Mouse (Mus musculus) forebrain, embryonic 15.5 days (tissue): Measurements from ENCODE around the gene Psmb10. TPM values are rescaled to one million over a fixed set of nuclear protein-coding genes. Genes with fewer than 3 reads are reported as not detected.
A peak's percentile ranks its signal among the peaks of the same experiment; 100 is the strongest.

Experiments
- ATAC-seq: fragments of 200-750 bp; cut with Nextera tagmentation; replicated peaks from 2 replicates; pipeline ENCODE4 v1.8.0; 2017; ENCODE audit warnings: mild to moderate bottlenecking, moderate TSS enrichment, moderate library complexity
- H3K27ac ChIP-seq: fragments of 300-500 bp; sonication (generic); replicated peaks from 2 replicates; pipeline ENCODE4 v1.5.1; 2015; ENCODE audit warnings: mild to moderate bottlenecking, inconsistent platforms
- H3K27me3 ChIP-seq: fragments of 300-500 bp; sonication (generic); 2 replicates; pipeline ENCODE4 v1.6.1; 2015; ENCODE audit warnings: inconsistent platforms
- H3K36me3 ChIP-seq: fragments of 300-500 bp; sonication (generic); 2 replicates; pipeline ENCODE4 v1.6.1; 2015; ENCODE audit warnings: mild to moderate bottlenecking, inconsistent platforms
- H3K4me1 ChIP-seq: fragments of 300-500 bp; sonication (generic); 2 replicates; pipeline ENCODE4 v1.6.1; 2015; ENCODE audit warnings: inconsistent platforms
- H3K4me2 ChIP-seq: fragments of 300-500 bp; sonication (generic); replicated peaks from 2 replicates; pipeline ENCODE4 v1.6.1; 2015; ENCODE audit warnings: mild to moderate bottlenecking, inconsistent platforms
- H3K4me3 ChIP-seq: fragments of 300-500 bp; sonication (generic); 2 replicates; pipeline ENCODE4 v1.5.1; 2015; ENCODE audit warnings: mild to moderate bottlenecking, inconsistent platforms
- H3K9ac ChIP-seq: fragments of 300-500 bp; sonication (generic); replicated peaks from 2 replicates; pipeline ENCODE4 v1.6.1; 2015; ENCODE audit warnings: mild to moderate bottlenecking, inconsistent platforms
- H3K9me3 ChIP-seq: fragments of 300-500 bp; sonication (generic); 2 replicates; pipeline ENCODE4 v1.6.1; 2016; ENCODE audit warnings: inconsistent platforms
- WGBS: fragments of 180-500 bp; shearing (Covaris S2); methylation state at CpG from one replicate; pipeline ENCODE4 v1.1.7; 2015; ENCODE audit warnings: mixed read lengths; 5-methylcytosine and 5-hydroxymethylcytosine counted together
- polyA plus RNA-seq: library from polyadenylated mRNA; unstranded; fragments of >200 nt; fragmentation: Nextera tagmentation; extraction: Ambion mirVana; gene quantifications from 2 replicates; pipeline ENCODE4 v1.2.1, GENCODE M21; 2015

Psmb10 gene
- polyA plus RNA-seq, 1 experiment from 2014 or later, result 36.3 TPM

DNA sequence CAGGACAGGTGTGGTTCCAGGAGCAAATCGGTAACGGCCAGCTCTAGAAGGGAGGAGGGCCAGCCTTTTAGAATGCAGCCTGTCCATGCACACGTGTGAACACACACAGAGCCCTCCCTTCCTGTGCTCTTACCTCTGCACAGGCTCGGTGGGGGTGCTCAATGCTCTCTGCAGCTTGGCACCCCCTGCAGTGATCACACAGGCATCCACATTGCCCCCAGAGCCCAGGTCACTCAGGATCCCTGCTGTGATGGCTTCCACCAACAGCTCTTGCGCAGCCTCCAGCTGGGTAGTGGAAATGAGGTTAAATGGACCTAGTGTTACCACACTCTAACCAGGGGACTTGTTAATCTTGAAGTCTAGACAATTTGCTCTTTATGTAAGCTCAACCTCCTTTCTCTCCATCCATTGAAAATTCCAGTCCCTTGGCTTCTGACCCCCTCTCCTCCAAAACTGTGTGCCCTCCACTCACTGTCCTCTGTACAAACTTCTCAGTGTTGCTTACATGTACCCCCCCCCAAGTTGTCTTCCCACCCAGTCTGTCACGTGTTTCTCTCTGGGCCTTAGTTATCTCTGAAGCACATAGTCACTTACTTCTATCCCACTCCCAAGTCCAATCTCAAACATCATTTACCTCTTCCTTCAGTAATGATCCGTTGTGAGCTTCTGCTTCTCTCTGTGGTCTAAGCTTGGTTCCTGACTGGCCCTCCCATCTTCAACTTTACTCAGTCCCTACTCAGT is 2.2 kb downstream of the Psmb10 start:
- Histone ChIP-seq H3K27ac (peak overlapping the region; percentile 86; the same call in 1 of the 2 replicates), H3K36me3 (peaks cover 4% of the 10 kb centered on the region; the same call in 1 of the 2 replicates), H3K4me3 (peak overlapping the region; percentile 81), H3K27me3 (no peaks in the 10 kb centered on the region), H3K4me1 (peaks cover 22% of the 10 kb centered on the region), H3K9ac (peak overlapping the region; percentile 84), H3K4me2 (peak overlapping the region; percentile 86), H3K9me3 (no peaks in the 10 kb centered on the region)
- ATAC-seq, result no peak
- 28% methylated on average over 7 of the region's 7 CpGs for WGBS

- H3K27ac ChIP-seq, result no peak overlapping the region
- peaks cover 26% of the 10 kb centered on the region for H3K4me1 ChIP-seq
- ATAC-seq, result no peak
- no peak overlapping the region for H3K4me2 ChIP-seq
- H3K9ac ChIP-seq, result no peak overlapping the region
- no peak overlapping the region for H3K4me3 ChIP-seq
- H3K9me3 ChIP-seq, result no peaks in the 10 kb centered on the region
- peaks cover 4% of the 10 kb centered on the region; the same call in 1 of the 2 replicates for H3K36me3 ChIP-seq
- H3K27me3 ChIP-seq, result no peaks in the 10 kb centered on the region
- 87% methylated on average over 6 of the region's 6 CpGs for WGBS
Observed at GRCm38 (mm10) chr8:105935105-105935504, 3.1 kb downstream of the Psmb10 start.

DNA sequence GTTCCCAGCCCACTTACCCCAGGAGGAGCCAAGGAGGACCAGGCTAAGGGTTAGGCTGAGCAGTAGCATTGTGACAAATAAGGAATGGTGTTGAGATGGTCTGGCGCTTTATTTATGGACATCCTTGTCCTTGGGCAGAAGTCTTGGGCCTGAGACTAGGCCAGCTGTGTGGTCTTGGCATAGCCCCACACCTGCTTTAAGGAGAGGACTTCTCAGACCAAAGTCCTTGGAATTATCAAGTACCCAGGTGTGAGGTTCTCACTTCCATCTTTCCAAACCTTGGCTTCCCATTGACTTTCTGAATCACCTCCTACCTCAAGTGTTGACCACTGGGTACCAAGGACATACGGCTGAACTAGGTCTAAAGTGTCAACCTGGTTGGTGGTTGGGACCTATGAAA is 4.5 kb downstream of the Psmb10 start, which contains the start of gene Ctrl:
TSS of gene Ctrl (minus strand) at position 101 of the 400 bp plus-strand sequence.
- H3K4me2 ChIP-seq, result no peak within 1 kb of the TSS
- 98% methylated on average over 2 of the region's 2 CpGs for WGBS
- no peak for ATAC-seq
- H3K9me3 ChIP-seq, result no peaks in the 10 kb centered on the region
- H3K4me3 ChIP-seq, result no peak within 1 kb of the TSS
- H3K27me3 ChIP-seq, result no peaks in the 10 kb centered on the region
- H3K36me3 ChIP-seq, result peaks cover 4% of the 10 kb centered on the region; the same call in 1 of the 2 replicates
- H3K4me1 ChIP-seq, result peaks cover 27% of the 10 kb centered on the region
- H3K9ac ChIP-seq, result no peak within 1 kb of the TSS
- no peak within 1 kb of the TSS for H3K27ac ChIP-seq

DNA sequence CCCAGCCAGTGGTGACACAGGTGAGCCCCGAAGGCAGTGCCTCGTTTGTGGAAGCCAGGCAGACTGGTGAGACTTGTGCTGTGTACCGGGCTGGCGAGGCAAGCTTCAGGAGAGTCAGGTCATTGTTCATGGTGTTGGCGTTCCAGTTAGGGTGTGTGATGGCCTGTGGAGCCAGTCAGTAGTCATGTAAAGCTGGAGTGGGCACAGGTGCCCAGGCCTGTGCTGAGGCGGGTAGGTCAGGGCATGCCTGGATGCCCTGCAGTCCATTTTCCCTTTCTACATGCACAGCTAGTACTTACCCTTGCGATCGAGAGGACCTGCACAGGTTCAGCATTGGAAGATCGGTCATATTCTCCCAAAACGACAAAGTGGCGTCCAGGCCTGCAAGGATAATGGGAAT is 5.7 kb downstream of the Psmb10 start:
- peaks cover 4% of the 10 kb centered on the region; the same call in 1 of the 2 replicates for H3K36me3 ChIP-seq
- no peak overlapping the region for H3K27ac ChIP-seq
- H3K4me3 ChIP-seq, result no peak overlapping the region
- H3K9me3 ChIP-seq, result no peaks in the 10 kb centered on the region
- peaks cover 18% of the 10 kb centered on the region for H3K4me1 ChIP-seq
- no peak overlapping the region for H3K9ac ChIP-seq
- 93% methylated on average over 11 of the region's 11 CpGs for WGBS
- no peak for ATAC-seq
- H3K27me3 ChIP-seq, result no peaks in the 10 kb centered on the region
- H3K4me2 ChIP-seq, result no peak overlapping the region

DNA sequence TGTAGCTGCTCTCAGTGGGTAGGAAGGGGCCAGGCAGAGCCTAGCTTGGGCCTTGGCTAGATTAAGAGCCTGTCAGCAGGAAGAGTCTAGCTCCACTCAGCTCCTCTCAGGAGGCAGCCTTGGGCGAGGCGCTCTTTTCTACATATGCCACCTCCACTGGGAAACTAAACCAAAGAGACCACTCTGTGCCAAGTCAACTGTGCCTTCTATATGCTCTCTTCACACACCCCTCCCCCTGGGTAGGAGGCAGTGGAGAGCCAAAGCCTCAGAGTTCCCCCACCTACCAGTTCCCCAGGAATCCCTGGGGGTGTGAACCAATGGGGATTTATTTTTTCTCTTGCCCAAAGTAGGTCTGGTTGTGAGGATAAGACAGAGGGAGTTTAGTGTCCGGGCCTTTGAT is 7.0 kb downstream of the Psmb10 start:
- peaks cover 4% of the 10 kb centered on the region; the same call in 1 of the 2 replicates for H3K36me3 ChIP-seq
- H3K4me1 ChIP-seq, result peaks cover 13% of the 10 kb centered on the region
- no peak overlapping the region for H3K4me2 ChIP-seq
- 84% methylated on average over 3 of the region's 3 CpGs for WGBS
- no peak overlapping the region for H3K4me3 ChIP-seq
- no peaks in the 10 kb centered on the region for H3K27me3 ChIP-seq
- H3K27ac ChIP-seq, result no peak overlapping the region
- ATAC-seq, result no peak
- no peaks in the 10 kb centered on the region for H3K9me3 ChIP-seq
- H3K9ac ChIP-seq, result no peak overlapping the region

DNA sequence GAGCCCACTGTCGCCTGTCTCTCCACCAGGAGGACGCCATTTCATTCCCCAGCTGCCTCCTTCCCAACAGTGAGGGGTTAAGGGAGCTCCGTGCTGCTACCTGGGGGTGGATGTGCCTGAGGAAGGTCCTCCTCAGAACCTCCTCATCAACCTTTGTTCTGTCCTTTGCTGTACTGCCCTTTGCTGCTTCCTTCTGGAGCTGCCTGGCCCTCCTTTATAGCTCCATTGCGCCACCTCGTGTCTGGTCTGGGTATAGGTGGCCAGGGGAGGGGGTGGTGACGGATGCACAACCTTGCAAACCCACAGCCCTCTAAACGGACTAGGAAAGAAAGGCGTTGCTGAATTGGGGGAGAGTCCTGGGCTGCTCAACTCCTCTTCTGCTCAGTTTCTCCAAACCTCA is 7.6 kb downstream of the Psmb10 start:
- Histone ChIP-seq H3K4me1 (peaks cover 6% of the 10 kb centered on the region), H3K4me3 (no peak overlapping the region), H3K36me3 (peaks cover 4% of the 10 kb centered on the region; the same call in 1 of the 2 replicates), H3K4me2 (no peak overlapping the region), H3K9ac (0 out of 2 replicates have a peak overlapping the region, but pooled peaks have one; percentile 9), H3K27me3 (no peaks in the 10 kb centered on the region), H3K27ac (peak overlapping the region; percentile 58; the same call in 1 of the 2 replicates), H3K9me3 (no peaks in the 10 kb centered on the region)
- ATAC-seq, result peak; percentile 67
- 11% methylated on average over 8 of the region's 8 CpGs for WGBS

DNA sequence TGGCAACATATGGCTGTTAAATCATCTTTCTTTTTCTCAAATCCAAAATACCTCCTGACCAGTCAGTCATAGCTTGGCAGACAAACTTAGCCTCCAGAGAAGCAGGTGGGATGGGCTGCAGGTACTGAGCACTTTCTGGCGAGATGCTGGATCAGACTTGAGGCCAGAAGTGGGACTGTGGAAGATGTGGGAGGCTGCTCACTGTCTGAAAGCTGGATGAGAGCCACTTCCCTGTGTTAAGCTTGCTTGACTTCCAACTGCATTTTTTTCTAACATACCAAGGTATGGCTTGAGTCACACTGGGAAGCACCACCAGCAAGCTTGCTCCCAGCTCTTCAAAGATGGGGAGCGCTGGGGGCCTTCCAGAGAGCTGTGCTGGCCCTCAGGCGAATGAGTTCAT is 13.1 kb downstream of the Psmb10 start:
- 73% methylated on average over 3 of the region's 3 CpGs for WGBS
- H3K9ac ChIP-seq, result no peak overlapping the region

DNA sequence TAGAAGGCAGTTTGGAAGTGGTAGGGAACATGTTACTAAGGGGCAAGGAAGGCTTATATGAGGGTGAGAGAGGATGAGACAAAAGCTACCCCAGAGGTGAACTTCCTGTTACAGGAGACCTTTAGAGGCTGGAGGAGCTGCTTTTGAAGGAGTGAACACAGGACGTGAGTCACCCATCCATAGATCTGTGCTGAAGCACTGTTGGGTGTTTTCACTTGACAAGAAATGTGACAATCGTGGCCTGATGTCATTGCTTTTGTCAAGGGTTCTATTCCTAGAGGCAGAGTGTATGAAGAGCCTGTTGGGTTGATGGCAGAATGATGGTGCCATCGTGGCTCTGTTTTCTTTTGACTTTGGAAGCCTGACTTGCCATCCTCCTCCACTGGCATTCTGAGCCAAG is 18.9 kb downstream of the Psmb10 start:
- Histone ChIP-seq H3K27me3 (no peaks in the 10 kb centered on the region), H3K4me2 (no peak overlapping the region), H3K36me3 (peaks cover 8% of the 10 kb centered on the region; the same call in 1 of the 2 replicates), H3K27ac (no peak overlapping the region), H3K9me3 (no peaks in the 10 kb centered on the region), H3K4me3 (no peak overlapping the region), H3K9ac (no peak overlapping the region), H3K4me1 (no peaks in the 10 kb centered on the region)
- WGBS, result 85% methylated on average over 3 of the region's 3 CpGs
- no peak for ATAC-seq

More for the DNA sequence above, 13.1 kb downstream of the Psmb10 start:
- Histone ChIP-seq H3K9me3 (no peaks in the 10 kb centered on the region), H3K4me3 (no peak overlapping the region), H3K27me3 (no peaks in the 10 kb centered on the region), H3K27ac (no peak overlapping the region), H3K4me1 (peaks cover under 1% of the 10 kb centered on the region; the same call in 1 of the 2 replicates), H3K4me2 (no peak overlapping the region), H3K36me3 (no peaks in the 10 kb centered on the region)
- ATAC-seq, result no peak

GRCm38 (mm10) chr8:105900941-105901616 is 37.2 kb downstream of the Psmb10 start:
- WGBS, result 41% methylated on average over 16 of the region's 16 CpGs
- Histone ChIP-seq H3K4me1 (peaks cover 9% of the 10 kb centered on the region), H3K9ac (peak overlapping the region; percentile 96), H3K4me3 (peak overlapping the region; percentile 93), H3K27me3 (no peaks in the 10 kb centered on the region), H3K27ac (peak overlapping the region; percentile 87), H3K4me2 (peak overlapping the region; percentile 66), H3K36me3 (no peaks in the 10 kb centered on the region), H3K9me3 (no peaks in the 10 kb centered on the region)
- no peak for ATAC-seq

GRCm38 (mm10) chr8:105900180-105900940 is 37.9 kb downstream of the Psmb10 start, which contains the start of gene Pskh1:
Pskh1 (plus strand) TSS chr8:105900441.
- WGBS, result under 1% methylated on average over 68 of the region's 68 CpGs
- H3K4me3 ChIP-seq, result peak within 1 kb of the TSS; percentile 93
- peak within 1 kb of the TSS; percentile 66 for H3K4me2 ChIP-seq
- H3K36me3 ChIP-seq, result no peaks in the 10 kb centered on the region
- H3K4me1 ChIP-seq, result peaks cover 9% of the 10 kb centered on the region
- peak within 1 kb of the TSS; percentile 87 for H3K27ac ChIP-seq
- peak within 1 kb of the TSS; percentile 96 for H3K9ac ChIP-seq
- peak; percentile 94 for ATAC-seq
- H3K9me3 ChIP-seq, result no peaks in the 10 kb centered on the region
- no peaks in the 10 kb centered on the region for H3K27me3 ChIP-seq

DNA sequence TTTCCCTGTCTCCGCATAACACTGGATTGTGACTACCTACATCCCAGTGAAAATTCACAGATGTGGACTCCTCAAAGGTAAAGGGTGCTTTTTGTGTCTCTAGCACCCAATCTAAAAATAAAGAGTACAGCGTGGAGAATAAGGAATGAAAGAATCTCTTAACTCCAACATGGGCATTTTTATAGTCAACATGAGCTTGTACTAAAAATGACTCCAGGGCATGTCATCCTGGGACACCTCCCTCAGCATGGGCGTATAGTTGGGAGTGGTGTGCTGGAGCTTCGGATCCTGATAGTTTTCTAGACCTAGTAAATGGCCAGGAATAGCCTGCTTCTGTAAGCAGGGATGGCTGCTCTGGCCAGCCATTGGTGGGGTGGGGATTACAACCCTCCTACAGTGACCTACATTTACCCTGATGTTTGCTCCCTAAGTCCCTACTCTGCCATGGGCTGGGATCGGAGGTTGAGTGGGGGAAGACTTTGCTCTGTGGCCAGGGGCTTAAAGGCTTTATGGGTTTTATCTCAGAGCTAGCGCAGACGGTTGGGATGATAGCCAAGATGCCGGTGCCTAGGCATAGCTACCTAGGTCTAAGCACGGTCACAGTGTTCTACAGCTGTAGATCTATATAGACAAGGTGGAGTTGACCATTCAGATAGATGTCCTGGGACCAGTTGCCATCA is 40.3 kb downstream of the Psmb10 start:
- H3K4me1 ChIP-seq, result peaks cover 14% of the 10 kb centered on the region
- H3K27me3 ChIP-seq, result no peaks in the 10 kb centered on the region
- H3K4me3 ChIP-seq, result no peak overlapping the region
- H3K4me2 ChIP-seq, result no peak overlapping the region
- H3K9ac ChIP-seq, result no peak overlapping the region
- no peak for ATAC-seq
- 81% methylated on average over 9 of the region's 9 CpGs for WGBS
- H3K9me3 ChIP-seq, result no peaks in the 10 kb centered on the region
- peaks cover 7% of the 10 kb centered on the region for H3K36me3 ChIP-seq
- H3K27ac ChIP-seq, result no peak overlapping the region
